Comparison of ENCODE assay signal across 7 mouse cellular contexts in genomic region chr9:95954585-95955461, GRCm38 (mm10). TPM values are rescaled to one million over a fixed set of nuclear protein-coding genes. Genes with fewer than 3 reads are reported as not detected.
DNase-seq lines count a peak whose midpoint lies in the region; ATAC-seq and TF ChIP-seq lines count a peak whose summit lies in the region.

Gene Xrn1 (plus strand): TSS chr9:95954760.

- DNase-seq in adrenal gland, adult 8-10 months, result peak; percentile 87
- DNase-seq in embryo, embryonic 9.5 days (ENCODE audit: extremely low spot score), result peak; percentile 92
- DNase-seq in gonadal fat pad, adult 2 months (ENCODE audit: low read depth), result peak; percentile 49
- DNase-seq in left cerebral cortex, postnatal 4 days, result peak; percentile 93

- TF ChIP-seq POLR2A in small intestine, adult 2 months (IDR thresholded peaks at IDR 0.05; ENCODE audit: low read depth, low read length), result peak; percentile 57

- H3K4me3 ChIP-seq in intestine, postnatal 0 days (ENCODE audit: low read depth, low read length), result peak within 1 kb of the TSS; percentile 83
- peak within 1 kb of the TSS; percentile 84 for H3K4me3 ChIP-seq in midbrain, embryonic 12.5 days
- peak within 1 kb of the TSS; percentile 88 for H3K4me3 ChIP-seq in small intestine, adult 2 months (ENCODE audit: low read depth, low read length)

- intact Hi-C loops in left cerebral cortex, postnatal 4 days (cut with DNase I), result no loop called here

- H3K4me1 ChIP-seq in intestine, postnatal 0 days (replicated peaks; ENCODE audit: control insufficient read depth, insufficient read depth, low read length), result 0 out of 2 replicates have a peak, but pooled peaks cover 2% of the 10 kb centered on the region
- H3K4me1 ChIP-seq in midbrain, embryonic 12.5 days, result peaks cover 5% of the 10 kb centered on the region; the same call in 1 of the 2 replicates
- peaks cover 10% of the 10 kb centered on the region; the same call in 1 of the 2 replicates for H3K4me1 ChIP-seq in small intestine, adult 2 months (ENCODE audit: control insufficient read depth, insufficient read depth, insufficient read length, low read length)

- H3K36me3 ChIP-seq in intestine, postnatal 0 days (ENCODE audit: control insufficient read depth, insufficient read depth), result no peaks in the 10 kb centered on the region
- peaks cover 13% of the 10 kb centered on the region; the same call in 1 of the 2 replicates for H3K36me3 ChIP-seq in midbrain, embryonic 12.5 days
- 0 out of 2 replicates have a peak, but pooled peaks cover 1% of the 10 kb centered on the region for H3K36me3 ChIP-seq in small intestine, adult 2 months (ENCODE audit: control insufficient read depth, insufficient read depth, low read length)

- H3K4me2 ChIP-seq in intestine, postnatal 0 days (replicated peaks; ENCODE audit: low read depth), result peak within 1 kb of the TSS; percentile 64
- H3K4me2 ChIP-seq in midbrain, embryonic 12.5 days (replicated peaks), result peak within 1 kb of the TSS; percentile 79

- no peaks in the 10 kb centered on the region for H3K27me3 ChIP-seq in intestine, postnatal 0 days (replicated peaks; ENCODE audit: control insufficient read depth, insufficient read depth, low read length)
- no peaks in the 10 kb centered on the region for H3K27me3 ChIP-seq in midbrain, embryonic 12.5 days
- no peaks in the 10 kb centered on the region for H3K27me3 ChIP-seq in small intestine, adult 2 months (ENCODE audit: control insufficient read depth, insufficient read depth, low read length)

- peak within 1 kb of the TSS; percentile 96 for H3K9ac ChIP-seq in intestine, postnatal 0 days (ENCODE audit: low read depth, low read length)
- peak within 1 kb of the TSS; percentile 92 for H3K9ac ChIP-seq in midbrain, embryonic 12.5 days (replicated peaks)

- 0 out of 2 replicates have a peak, but pooled peaks have one; percentile 1 for TF ChIP-seq CTCF in intestine, postnatal 0 days (IDR thresholded peaks at IDR 0.05; ENCODE audit: low read depth)
- 0 out of 2 replicates have a peak, but pooled peaks have one; percentile 9 for TF ChIP-seq CTCF in small intestine, adult 2 months (IDR thresholded peaks at IDR 0.05; ENCODE audit: extremely low read depth, insufficient read length, insufficient replicate concordance, low read depth, low read length)

- peak within 1 kb of the TSS; percentile 94 for H3K27ac ChIP-seq in intestine, postnatal 0 days (ENCODE audit: low read depth, low read length)
- H3K27ac ChIP-seq in midbrain, embryonic 12.5 days (replicated peaks), result peak within 1 kb of the TSS; percentile 87
- peak within 1 kb of the TSS; percentile 74 for H3K27ac ChIP-seq in small intestine, adult 2 months (ENCODE audit: insufficient read depth, low read depth, low read length)

- H3K9me3 ChIP-seq in intestine, postnatal 0 days (ENCODE audit: control insufficient read depth), result no peaks in the 10 kb centered on the region
- no peaks in the 10 kb centered on the region for H3K9me3 ChIP-seq in midbrain, embryonic 12.5 days

- WGBS in intestine, postnatal 0 days, result under 1% methylated on average over 57 of the region's 57 CpGs
- under 1% methylated on average over 57 of the region's 57 CpGs for WGBS in midbrain, embryonic 12.5 days
- WGBS in small intestine, adult 2 months, result under 1% methylated on average over 57 of the region's 57 CpGs

- peak; percentile 98 for ATAC-seq in intestine, postnatal 0 days
- ATAC-seq in midbrain, embryonic 12.5 days (ENCODE audit: low FRiP score, low read depth), result peak; percentile 98

RNA-seq across cellular contexts. Expression of gene Xrn1, which starts in this region (rescaled TPM):
- 10 to 100 TPM; 21.4 to 40.9 (median 31.5) TPM for total RNA-seq in adrenal gland, adult 8-10 months (2022)
- 5.0 and 5.1 TPM in 2 replicates for polyA plus RNA-seq in gonadal fat pad, adult 2 months (2012; rRNA removed)
- 7.4 and 10.0 TPM in 2 replicates for polyA plus RNA-seq in intestine, postnatal 0 days (2015; fragmentation: Nextera tagmentation; extraction: Ambion mirVana)
- 10 to 100 TPM; 34.1 to 37.5 TPM for total RNA-seq in left cerebral cortex, postnatal 4 days (2021)
- polyA plus RNA-seq in midbrain, embryonic 12.5 days (2016; fragmentation: Nextera tagmentation; extraction: Ambion mirVana), result 26.0 and 26.9 TPM in 2 replicates
- 0.77 and 1.8 TPM in 2 replicates for polyA plus RNA-seq in small intestine, adult 2 months (2012; rRNA removed)

Comparison
In these comparisons a context has a peak if more than half of its experiments do, and no peak if none do; other contexts are left out.
1. Peak in every context shown above with its lines: DNase-seq, ATAC-seq, H3K4me3 ChIP-seq and H3K27ac ChIP-seq.